Mouse (Mus musculus) hindbrain, embryonic 12.5 days (tissue): ENCODE results near the gene 4933417A18Rik. TPM values are rescaled to one million over a fixed set of nuclear protein-coding genes. Genes with fewer than 3 reads are reported as not detected.
"Not testable (repeated sequence)": the region's sequence is repeated elsewhere in the genome, so short reads cannot be mapped to it uniquely, and the experiment has no call there.

Experiments
- ATAC-seq: fragments of 200-750 bp; cut with Nextera tagmentation; 2 replicates; pipeline ENCODE4 v1.8.0; 2017; ENCODE audit warnings: moderate TSS enrichment; ENCODE audit not compliant: low FRiP score
- H3K27ac ChIP-seq: fragments of 300-500 bp; sonication (generic); 2 replicates; pipeline ENCODE4 v1.5.1; 2016; ENCODE audit warnings: mild to moderate bottlenecking
- H3K27me3 ChIP-seq: fragments of 300-500 bp; sonication (generic); 2 replicates; pipeline ENCODE4 v1.6.1; 2016; ENCODE audit warnings: mild to moderate bottlenecking
- H3K36me3 ChIP-seq: fragments of 300-500 bp; sonication (generic); 2 replicates; pipeline ENCODE4 v1.6.1; 2016; ENCODE audit warnings: mild to moderate bottlenecking
- H3K4me1 ChIP-seq: fragments of 300-500 bp; sonication (generic); 2 replicates; pipeline ENCODE4 v1.6.1; 2016
- H3K4me2 ChIP-seq: fragments of 300-500 bp; sonication (generic); replicated peaks from 2 replicates; pipeline ENCODE4 v1.6.1; 2016; ENCODE audit warnings: mild to moderate bottlenecking
- H3K4me3 ChIP-seq: fragments of 300-500 bp; sonication (generic); 2 replicates; pipeline ENCODE4 v1.5.1; 2016; ENCODE audit warnings: mild to moderate bottlenecking
- H3K9ac ChIP-seq: fragments of 300-500 bp; sonication (generic); 2 replicates; pipeline ENCODE4 v1.6.1; 2016; ENCODE audit warnings: mild to moderate bottlenecking, moderate library complexity
- H3K9me3 ChIP-seq: fragments of 300-500 bp; sonication (generic); replicated peaks from 2 replicates; pipeline ENCODE4 v1.6.1; 2016; ENCODE audit warnings: mild to moderate bottlenecking
- WGBS: fragments of 180-500 bp; shearing (Covaris S2); methylation state at CpG from one replicate; pipeline ENCODE4 v1.1.7; 2016; 5-methylcytosine and 5-hydroxymethylcytosine counted together
- polyA plus RNA-seq: library from polyadenylated mRNA; unstranded; fragments of >200 nt; fragmentation: Nextera tagmentation; extraction: Ambion mirVana; gene quantifications from 2 replicates; pipeline ENCODE4 v1.2.1, GENCODE M21; 2016

The 4933417A18Rik gene
- not detected in 2 replicates for polyA plus RNA-seq

- H3K27ac ChIP-seq = no peak within 1 kb of the TSS
- no peaks in the 10 kb centered on the region for H3K27me3 ChIP-seq
- no peaks in the 10 kb centered on the region for H3K36me3 ChIP-seq
- no peaks in the 10 kb centered on the region for H3K9me3 ChIP-seq
- no peak within 1 kb of the TSS for H3K4me2 ChIP-seq
- WGBS = 83% methylated on average over 4 of the region's 4 CpGs
- ATAC-seq = no peak
- H3K4me1 ChIP-seq = no peaks in the 10 kb centered on the region
- no peak within 1 kb of the TSS for H3K9ac ChIP-seq
- H3K4me3 ChIP-seq = no peak within 1 kb of the TSS
These were observed at the start of gene 4933417A18Rik, which contains the start of gene Fam217a for GRCm38 (mm10) chr13:34924210-34924609. 4933417A18Rik (plus strand) TSS chr13:34924409. Fam217a (minus strand) TSS chr13:34924310.

- WGBS = 20% methylated on average over 13 of the region's 13 CpGs
- H3K9ac ChIP-seq = peak overlapping the region; percentile 97
These were observed 49.5 kb upstream of the 4933417A18Rik start for GRCm38 (mm10) chr13:34874736-34875135.

GRCm38 (mm10) chr13:34875166-34875710 lies 49.0 kb upstream of the 4933417A18Rik start, which contains the start of gene Prpf4b:
Prpf4b (plus strand) TSS chr13:34875302.
- Histone ChIP-seq H3K4me2 (peak within 1 kb of the TSS; percentile 73), H3K9ac (peak within 1 kb of the TSS; percentile 97), H3K27ac (peak within 1 kb of the TSS; percentile 99), H3K36me3 (0 out of 2 replicates have a peak, but pooled peaks cover 3% of the 10 kb centered on the region), H3K4me3 (peak within 1 kb of the TSS; percentile 94), H3K4me1 (peaks cover 30% of the 10 kb centered on the region), H3K27me3 (no peaks in the 10 kb centered on the region), H3K9me3 (no peaks in the 10 kb centered on the region)
- ATAC-seq = peak; percentile 81
- WGBS = under 1% methylated on average over 39 of the region's 40 CpGs

More at GRCm38 (mm10) chr13:34874736-34875135, 49.5 kb upstream of the 4933417A18Rik start:
- H3K27me3 ChIP-seq, H3K36me3 ChIP-seq, H3K9me3 ChIP-seq: not testable (repeated sequence)
- peak overlapping the region; percentile 94 for H3K4me3 ChIP-seq
- H3K4me1 ChIP-seq = peaks cover 30% of the 10 kb centered on the region
- peak overlapping the region; percentile 99 for H3K27ac ChIP-seq
- peak overlapping the region; percentile 73 for H3K4me2 ChIP-seq
- ATAC-seq = peak; percentile 47

- peak overlapping the region; percentile 94 for H3K4me3 ChIP-seq
- H3K9me3 ChIP-seq = no peaks in the 10 kb centered on the region
- WGBS = under 1% methylated on average over 37 of the region's 50 CpGs
- H3K9ac ChIP-seq = peak overlapping the region; percentile 97
- peaks cover 30% of the 10 kb centered on the region for H3K4me1 ChIP-seq
- 0 out of 2 replicates have a peak, but pooled peaks cover 3% of the 10 kb centered on the region for H3K36me3 ChIP-seq
- peak overlapping the region; percentile 73 for H3K4me2 ChIP-seq
- peak; percentile 27; the same call in 1 of the 2 replicates for ATAC-seq
- H3K27me3 ChIP-seq = no peaks in the 10 kb centered on the region
- H3K27ac ChIP-seq = peak overlapping the region; percentile 99
These were observed 48.3 kb upstream of the 4933417A18Rik start for GRCm38 (mm10) chr13:34875741-34876445.

- Histone ChIP-seq H3K4me1 (peaks cover 30% of the 10 kb centered on the region), H3K9ac (peak overlapping the region; percentile 97), H3K9me3 (no peaks in the 10 kb centered on the region), H3K4me3 (peak overlapping the region; percentile 94), H3K27ac (no peak overlapping the region), H3K4me2 (peak overlapping the region; percentile 73), H3K27me3 (no peaks in the 10 kb centered on the region), H3K36me3 (0 out of 2 replicates have a peak, but pooled peaks cover 3% of the 10 kb centered on the region)
- WGBS = 7% methylated on average over 3 of the region's 3 CpGs
- ATAC-seq = no peak
These were observed 47.7 kb upstream of the 4933417A18Rik start for GRCm38 (mm10) chr13:34876481-34876880.

- 97% methylated on average over 1 of the region's 1 CpGs for WGBS
- no peak for ATAC-seq
- Histone ChIP-seq H3K4me3 (no peak overlapping the region), H3K27ac (no peak overlapping the region), H3K36me3 (peaks cover 81% of the 10 kb centered on the region), H3K27me3 (no peaks in the 10 kb centered on the region), H3K4me2 (no peak overlapping the region), H3K9me3 (no peaks in the 10 kb centered on the region), H3K9ac (no peak overlapping the region), H3K4me1 (no peaks in the 10 kb centered on the region)
These were observed 31.3 kb upstream of the 4933417A18Rik start for GRCm38 (mm10) chr13:34892871-34893270.

GRCm38 (mm10) chr13:34914614-34915013 lies 9.6 kb upstream of the 4933417A18Rik start:
- Histone ChIP-seq H3K4me2 (no peak overlapping the region), H3K27ac (no peak overlapping the region), H3K9ac (no peak overlapping the region), H3K4me1 (0 out of 2 replicates have a peak, but pooled peaks cover 4% of the 10 kb centered on the region), H3K9me3 (no peaks in the 10 kb centered on the region), H3K36me3 (no peaks in the 10 kb centered on the region), H3K27me3 (no peaks in the 10 kb centered on the region), H3K4me3 (no peak overlapping the region)
- no peak for ATAC-seq
- 83% methylated on average over 9 of the region's 9 CpGs for WGBS

GRCm38 (mm10) chr13:34916520-34917167 lies 7.6 kb upstream of the 4933417A18Rik start:
- Histone ChIP-seq H3K9ac (no peak overlapping the region), H3K4me2 (peak overlapping the region; percentile 53), H3K4me1 (0 out of 2 replicates have a peak, but pooled peaks cover 4% of the 10 kb centered on the region), H3K9me3 (no peaks in the 10 kb centered on the region), H3K36me3 (no peaks in the 10 kb centered on the region), H3K4me3 (peak overlapping the region; percentile 26), H3K27me3 (no peaks in the 10 kb centered on the region), H3K27ac (no peak overlapping the region)
- WGBS = 23% methylated on average over 37 of the region's 37 CpGs
- no peak for ATAC-seq

- no peak for ATAC-seq
- H3K27me3 ChIP-seq = no peaks in the 10 kb centered on the region
- no peak overlapping the region for H3K4me3 ChIP-seq
- H3K4me2 ChIP-seq = no peak overlapping the region
- no peak overlapping the region for H3K27ac ChIP-seq
- no peaks in the 10 kb centered on the region for H3K9me3 ChIP-seq
- H3K4me1 ChIP-seq = no peaks in the 10 kb centered on the region
- H3K36me3 ChIP-seq = no peaks in the 10 kb centered on the region
- 83% methylated on average over 10 of the region's 10 CpGs for WGBS
- H3K9ac ChIP-seq = no peak overlapping the region
These were observed 10.9 kb downstream of the 4933417A18Rik start for GRCm38 (mm10) chr13:34934931-34935644.

- Histone ChIP-seq H3K27ac (no peak overlapping the region), H3K4me1 (no peaks in the 10 kb centered on the region), H3K9ac (no peak overlapping the region), H3K4me3 (no peak overlapping the region), H3K9me3 (no peaks in the 10 kb centered on the region), H3K4me2 (no peak overlapping the region), H3K27me3 (no peaks in the 10 kb centered on the region), H3K36me3 (no peaks in the 10 kb centered on the region)
- ATAC-seq = no peak
These were observed 18.2 kb downstream of the 4933417A18Rik start for GRCm38 (mm10) chr13:34942370-34942769.

GRCm38 (mm10) chr13:34951437-34951836 lies 27.2 kb downstream of the 4933417A18Rik start:
- H3K36me3 ChIP-seq, H3K9ac ChIP-seq, ATAC-seq, H3K27me3 ChIP-seq, H3K4me3 ChIP-seq, H3K4me1 ChIP-seq, H3K4me2 ChIP-seq, H3K27ac ChIP-seq, H3K9me3 ChIP-seq: not testable (repeated sequence)
- 98% methylated on average over 2 of the region's 2 CpGs for WGBS

- Histone ChIP-seq H3K4me3 (no peak overlapping the region), H3K4me1 (no peaks in the 10 kb centered on the region), H3K27me3 (no peaks in the 10 kb centered on the region), H3K4me2 (no peak overlapping the region), H3K36me3 (no peaks in the 10 kb centered on the region), H3K27ac (no peak overlapping the region), H3K9me3 (no peaks in the 10 kb centered on the region), H3K9ac (no peak overlapping the region)
- 86% methylated on average over 4 of the region's 4 CpGs for WGBS
- ATAC-seq = no peak
These were observed 32.7 kb downstream of the 4933417A18Rik start for GRCm38 (mm10) chr13:34956901-34957300.
